ENCODE assay signal across 7 mouse cellular contexts in the genomic region with DNA sequence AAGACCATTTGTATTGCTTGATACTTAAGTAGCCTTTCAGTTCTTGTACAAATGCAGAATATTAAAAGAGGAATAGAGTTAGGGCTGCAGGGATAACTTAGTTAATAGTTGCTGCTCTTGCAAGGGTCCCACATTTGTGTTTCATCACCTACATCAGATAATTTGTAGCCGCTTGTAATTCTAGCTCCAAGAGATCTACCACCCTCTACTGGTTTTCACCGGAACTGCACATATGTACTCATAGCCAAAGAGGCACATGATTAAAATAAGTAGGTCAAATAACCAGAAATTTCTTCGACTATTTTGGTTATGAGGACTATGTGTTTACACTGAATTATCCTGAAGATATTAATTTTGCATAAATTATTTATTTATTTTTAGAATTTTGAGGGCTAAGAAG.
DNase-seq lines count a peak whose midpoint lies in the region.

No protein-coding gene starts in this region.

- DNase-seq in layer of hippocampus, adult 11-12 months (ENCODE audit: low spot score): peak; percentile 11
- no peak for DNase-seq in layer of hippocampus, postnatal 10 days (ENCODE audit: low spot score in 2 of 2)
- peak; percentile 63 for DNase-seq in CD4-positive, CD25-positive, alpha-beta regulatory T cell, adult 2 months (ENCODE audit: low read depth, low spot score)
- peak; percentile 80 for DNase-seq in MEL-GATA-1-ER (ENCODE audit: extremely low read depth, low read depth)
- DNase-seq in cerebellum, postnatal 14 days: peak; percentile 39 to 60
- DNase-seq in kidney, postnatal 4 days: peak; percentile 0 to 13
- DNase-seq in skeletal muscle tissue, adult 2 months (ENCODE audit: low read depth, low spot score): peak; percentile 0

Comparison
In these comparisons a context has a peak if more than half of its experiments do, and no peak if none do; other contexts are left out.
1. DNase-seq: peak in layer of hippocampus, adult 11-12 months (single experiment), CD4-positive, CD25-positive, alpha-beta regulatory T cell, adult 2 months (single experiment), MEL-GATA-1-ER (single experiment), cerebellum, postnatal 14 days (2 of 2), kidney, postnatal 4 days (2 of 2) and skeletal muscle tissue, adult 2 months (single experiment); none in layer of hippocampus, postnatal 10 days (0 of 2).